Mouse (Mus musculus): ENCODE results near the gene Igfbpl1. TPM values are rescaled to one million over a fixed set of nuclear protein-coding genes. Genes with fewer than 3 reads are reported as not detected.

Igfbpl1 gene
- total and polyA plus RNA-seq, 3 experiments, result not detected

DNA sequence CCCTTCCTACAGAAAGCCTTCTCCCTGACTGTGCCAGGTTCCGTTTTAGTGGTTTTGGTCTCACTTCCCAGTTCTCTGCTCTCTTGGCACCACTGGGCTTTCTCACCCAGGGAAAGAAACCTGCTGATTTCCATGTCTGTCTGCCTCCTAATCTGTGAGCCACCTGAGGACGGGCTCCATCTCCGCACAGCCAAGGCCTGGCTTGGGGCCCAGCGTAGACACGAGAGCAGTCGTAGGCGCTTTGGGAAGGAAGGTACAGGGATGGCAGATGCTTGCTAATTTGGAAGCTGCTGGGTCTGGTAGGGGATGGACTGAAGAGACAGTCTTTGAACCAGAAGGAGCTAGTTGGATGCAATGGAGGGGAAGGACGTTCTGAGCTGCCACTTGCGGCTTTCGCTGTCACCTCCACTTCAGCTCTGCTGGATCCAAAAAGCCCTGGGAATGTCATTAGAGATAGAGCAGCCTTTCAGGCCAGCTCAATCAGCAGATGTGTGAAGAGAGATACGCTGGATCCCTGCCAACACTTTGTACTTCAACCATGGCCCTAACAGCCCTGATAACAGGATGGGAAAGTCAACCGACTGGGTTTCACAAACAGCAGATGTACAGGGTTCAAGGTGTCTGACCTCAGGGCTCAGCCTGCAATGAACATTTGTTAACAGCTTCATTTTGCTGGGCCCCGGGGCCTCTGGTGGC, 37.3 kb downstream of the Igfbpl1 start:
- DNase-seq (ENCODE audit: extremely low read depth), result no peak
- H3K27me3 ChIP-seq (replicated peaks), result peaks cover 3% of the 10 kb centered on the region

DNA sequence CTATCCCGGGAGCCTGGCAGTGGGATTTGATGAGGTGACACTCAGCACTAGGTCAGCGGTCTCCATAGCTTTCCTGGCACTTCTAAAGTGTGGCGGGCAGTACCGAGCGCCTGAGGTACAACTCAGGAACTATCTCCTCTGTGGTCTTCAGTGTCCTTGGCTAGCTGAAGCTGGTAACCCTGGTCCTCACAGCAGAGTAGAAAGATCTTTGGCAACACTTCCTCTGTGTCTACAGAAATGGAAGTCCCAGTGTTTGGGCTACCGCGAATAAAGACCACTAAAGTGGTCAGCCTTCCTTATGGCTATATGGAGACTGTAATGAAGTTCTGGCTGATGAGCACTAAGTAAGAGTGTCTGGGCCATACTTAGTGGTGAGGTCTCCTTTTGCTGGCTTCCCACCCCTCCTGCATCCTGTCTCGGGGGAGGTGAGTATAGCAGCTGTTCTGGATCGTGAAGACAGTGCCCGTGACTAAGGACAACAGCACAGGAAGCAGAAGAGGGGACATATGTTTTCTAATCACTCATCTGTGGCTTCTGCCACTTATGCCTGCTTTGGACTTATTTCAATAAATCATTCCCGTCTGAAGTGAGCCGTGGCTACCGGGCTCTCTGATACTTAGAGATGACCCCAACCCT, 38.2 kb downstream of the Igfbpl1 start:
- no peak overlapping the region for H3K9ac ChIP-seq (ENCODE audit: insufficient read depth, low read depth)
- TF ChIP-seq PAX5 (IDR thresholded peaks at IDR 0.05; ENCODE audit: low read length) (no peak), MYC (IDR thresholded peaks at IDR 0.05; ENCODE audit: low read depth, low read length) (no peak), POLR2A (IDR thresholded peaks at IDR 0.05; ENCODE audit: low read depth, low read length) (no peak), MAX (IDR thresholded peaks at IDR 0.05; ENCODE audit: low read length) (no peak), MAFK (IDR thresholded peaks at IDR 0.05; ENCODE audit: insufficient replicate concordance, low read length) (no peak), GABPA (IDR thresholded peaks at IDR 0.05; ENCODE audit: insufficient replicate concordance, low read depth, low read length) (no peak)
- H3K79me2 ChIP-seq (replicated peaks; ENCODE audit: control insufficient read depth, extremely low read depth, insufficient read depth, poor library complexity, severe bottlenecking), result no peaks in the 10 kb centered on the region
- H3K36me3 ChIP-seq (replicated peaks in 1 of 2; ENCODE audit: control insufficient read depth in 1 of 2, insufficient read depth in 1 of 2, low read length in 1 of 2), result no peaks in the 10 kb centered on the region
- no peak overlapping the region for H3K27ac ChIP-seq (ENCODE audit: insufficient read depth, low read depth)
- H3K27me3 ChIP-seq (replicated peaks), result peaks cover 3% of the 10 kb centered on the region
- DNase-seq (ENCODE audit: extremely low read depth), result no peak
- dilution Hi-C loops (cut with MboI; ENCODE audit: extremely low pct_ligation_motif_present, extremely low pct_unique_long_range_greater_than_20kb, low sequenced_read_pairs), result no loop called here
- H3K4me1 ChIP-seq (ENCODE audit: control insufficient read depth in 1 of 2, insufficient read depth in 2 of 2), result no peaks in the 10 kb centered on the region
- H3K4me2 ChIP-seq (ENCODE audit: insufficient read depth, low read depth, poor library complexity, severe bottlenecking), result no peak overlapping the region
- in situ Hi-C loops (cut with MboI; ENCODE audit: low pct_ligation_motif_present, low pct_unique_long_range_greater_than_20kb, low sequenced_read_pairs), result loop anchor here (25.0 kb wide), 1 partner anchor 501 kb away; the partner anchor contains the start of gene Trmt10b
- H3K9me3 ChIP-seq (replicated peaks; ENCODE audit: low read length), result no peaks in the 10 kb centered on the region
- H3K4me3 ChIP-seq (replicated peaks in 1 of 3; ENCODE audit: low read depth in 2 of 3, low read length in 2 of 3, poor library complexity in 1 of 3), result no peak overlapping the region

More for the DNA sequence above, 37.3 kb downstream of the Igfbpl1 start:
- in situ Hi-C loops (cut with MboI; ENCODE audit: low pct_ligation_motif_present, low pct_unique_long_range_greater_than_20kb, low sequenced_read_pairs), result loop anchor here (25.0 kb wide), 1 partner anchor 502 kb away; the partner anchor contains the start of gene Trmt10b
- Histone ChIP-seq H3K9me3 (replicated peaks; ENCODE audit: low read length) (no peaks in the 10 kb centered on the region), H3K79me2 (replicated peaks; ENCODE audit: control insufficient read depth, extremely low read depth, insufficient read depth, poor library complexity, severe bottlenecking) (no peaks in the 10 kb centered on the region), H3K36me3 (replicated peaks in 1 of 2; ENCODE audit: control insufficient read depth in 1 of 2, insufficient read depth in 1 of 2, low read length in 1 of 2) (no peaks in the 10 kb centered on the region), H3K4me2 (ENCODE audit: insufficient read depth, low read depth, poor library complexity, severe bottlenecking) (no peak overlapping the region), H3K4me3 (replicated peaks in 1 of 3; ENCODE audit: low read depth in 2 of 3, low read length in 2 of 3, poor library complexity in 1 of 3) (no peak overlapping the region), H3K9ac (ENCODE audit: insufficient read depth, low read depth) (no peak overlapping the region), H3K27ac (ENCODE audit: insufficient read depth, low read depth) (no peak overlapping the region), H3K4me1 (ENCODE audit: control insufficient read depth in 1 of 2, insufficient read depth in 2 of 2) (no peaks in the 10 kb centered on the region)
- dilution Hi-C loops (cut with MboI; ENCODE audit: extremely low pct_ligation_motif_present, extremely low pct_unique_long_range_greater_than_20kb, low sequenced_read_pairs), result no loop called here
- TF ChIP-seq MEF2A (IDR thresholded peaks at IDR 0.05; ENCODE audit: borderline replicate concordance, low read depth, low read length) (no peak), NRF1 (IDR thresholded peaks at IDR 0.05; ENCODE audit: low read depth, low read length) (no peak), MYC (IDR thresholded peaks at IDR 0.05; ENCODE audit: low read depth, low read length) (no peak), ZMIZ1 (IDR thresholded peaks at IDR 0.05; ENCODE audit: low read depth, low read length) (no peak), CHD1 (IDR thresholded peaks at IDR 0.05; ENCODE audit: low read depth, low read length) (no peak), UBTF (IDR thresholded peaks at IDR 0.05; ENCODE audit: low read depth, low read length) (no peak), GABPA (IDR thresholded peaks at IDR 0.05; ENCODE audit: insufficient replicate concordance, low read depth, low read length) (no peak), JUND (conservative IDR thresholded peaks at IDR 0.05; ENCODE audit: low read depth, low read length) (no peak), NELFE (IDR thresholded peaks at IDR 0.05; ENCODE audit: low read depth, low read length) (no peak), TCF12 (IDR thresholded peaks at IDR 0.05; ENCODE audit: low read depth, low read length) (no peak), CHD2 (IDR thresholded peaks at IDR 0.05; ENCODE audit: low read length) (no peak), ELF1 (IDR thresholded peaks at IDR 0.05; ENCODE audit: low read depth, low read length) (no peak), MAX (IDR thresholded peaks at IDR 0.05; ENCODE audit: low read length) (no peak), E2F4 (IDR thresholded peaks at IDR 0.05; ENCODE audit: insufficient replicate concordance, low read depth, low read length) (no peak), HCFC1 (IDR thresholded peaks at IDR 0.05; ENCODE audit: low read depth, low read length) (no peak)
